Mouse (Mus musculus): ENCODE measurements around the gene Pygo1.

DNA sequence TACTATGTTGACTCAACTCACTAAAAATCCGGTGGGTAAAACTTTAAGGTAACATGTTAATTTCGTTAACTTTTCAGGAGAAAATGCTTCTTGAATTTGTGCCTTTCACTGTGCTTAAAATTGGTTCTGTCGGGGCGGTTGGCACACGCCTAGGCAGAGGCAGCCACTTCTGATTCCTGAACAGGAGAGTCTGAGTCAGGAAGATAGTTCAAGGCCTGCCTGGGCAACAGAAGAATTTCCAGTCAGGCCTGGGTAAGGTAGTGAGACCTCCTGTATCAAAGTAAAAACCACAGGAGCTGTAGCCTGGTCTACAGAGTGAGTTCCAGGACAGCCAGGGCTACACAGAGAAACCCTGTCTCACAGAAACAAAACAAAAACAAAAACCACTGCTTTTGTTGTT lies 67.1 kb downstream of the Pygo1 start:
- TF ChIP-seq CTCF (IDR thresholded peaks at IDR 0.05; ENCODE audit: low read depth, low read length) (no peak), POLR2A (IDR thresholded peaks at IDR 0.05; ENCODE audit: borderline replicate concordance, low read depth, low read length) (no peak)

Measured in bone marrow macrophage, adult 2 months (primary cell).